Mouse (Mus musculus): ENCODE data around the gene Cyp2d22. TPM values are rescaled to one million over a fixed set of nuclear protein-coding genes. Genes with fewer than 3 reads are reported as not detected.
A peak's percentile ranks its signal among the peaks of the same experiment; 100 is the strongest.

The Cyp2d22 gene
- polyA plus RNA-seq (2014; fragmentation: Nextera tagmentation; extraction: Ambion mirVana) = 5.9 and 10.4 TPM in 2 replicates

DNA sequence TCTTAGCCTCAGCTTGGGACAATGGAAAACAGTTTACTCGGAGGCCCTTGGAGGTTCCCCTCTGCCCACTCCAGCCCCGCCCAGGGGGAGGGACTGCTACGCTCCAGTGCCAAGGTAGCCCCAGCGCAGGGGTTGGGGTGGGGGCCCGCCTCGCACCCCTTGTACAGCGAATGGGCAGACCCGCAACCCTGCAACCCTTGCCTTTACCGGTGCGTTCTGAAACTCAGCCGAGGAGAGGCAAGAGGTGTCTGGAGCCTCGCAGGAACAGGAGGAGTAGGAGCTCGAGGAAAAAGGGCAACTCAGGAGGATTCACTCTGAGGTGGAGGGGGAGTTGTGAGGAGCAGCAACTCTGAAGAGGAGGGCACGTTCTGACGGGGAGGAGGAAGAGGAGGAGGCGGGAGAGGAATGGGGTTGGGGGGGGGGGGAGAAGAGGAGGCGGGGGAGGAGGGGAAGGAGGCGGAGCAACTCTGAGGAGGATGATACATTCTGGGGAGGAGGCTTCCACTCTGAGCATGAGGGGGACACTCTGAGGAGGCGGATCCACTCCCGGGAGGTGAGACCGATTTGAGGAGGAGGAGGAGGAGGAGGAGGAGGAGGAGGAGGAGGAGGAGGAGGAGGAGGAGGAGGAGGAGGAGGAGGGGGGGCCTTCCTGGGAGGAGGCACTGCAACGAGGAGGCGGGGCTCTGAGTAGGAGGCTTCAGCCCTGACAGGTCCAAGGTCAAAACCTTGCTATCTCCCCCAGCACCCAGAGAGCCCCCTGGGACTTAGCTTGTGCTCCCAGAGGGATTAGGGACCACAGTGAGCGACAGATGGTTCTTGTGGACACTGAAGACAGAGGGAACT is at the start of gene Cyp2d22:
Cyp2d22 (minus strand) TSS at position 390 of the 843 bp plus-strand sequence.
- Histone ChIP-seq H3K36me3 (ENCODE audit: control insufficient read depth, insufficient read depth, low read length) (no peaks in the 10 kb centered on the region), H3K4me1 (ENCODE audit: control insufficient read depth, insufficient read depth, low read length) (peaks cover 27% of the 10 kb centered on the region), H3K4me2 (replicated peaks; ENCODE audit: low read depth, low read length) (peak within 1 kb of the TSS; percentile 66), H3K27ac (ENCODE audit: low read length) (peak within 1 kb of the TSS; percentile 81; the same call in 1 of the 2 replicates), H3K4me3 (ENCODE audit: low read depth, low read length) (peak within 1 kb of the TSS; percentile 38), H3K27me3 (ENCODE audit: control insufficient read depth, insufficient read depth, low read length) (no peaks in the 10 kb centered on the region), H3K9me3 (ENCODE audit: control insufficient read depth, low read depth, low read length) (no peaks in the 10 kb centered on the region), H3K9ac (replicated peaks; ENCODE audit: low read depth, low read length) (peak within 1 kb of the TSS; percentile 52; the same call in 1 of the 2 replicates)
- peak; percentile 54 for ATAC-seq (ENCODE audit: insufficient number of reproducible peaks, insufficient read depth, low FRiP score, low read depth)
- WGBS = 3% methylated on average over 18 of the region's 24 CpGs

DNA sequence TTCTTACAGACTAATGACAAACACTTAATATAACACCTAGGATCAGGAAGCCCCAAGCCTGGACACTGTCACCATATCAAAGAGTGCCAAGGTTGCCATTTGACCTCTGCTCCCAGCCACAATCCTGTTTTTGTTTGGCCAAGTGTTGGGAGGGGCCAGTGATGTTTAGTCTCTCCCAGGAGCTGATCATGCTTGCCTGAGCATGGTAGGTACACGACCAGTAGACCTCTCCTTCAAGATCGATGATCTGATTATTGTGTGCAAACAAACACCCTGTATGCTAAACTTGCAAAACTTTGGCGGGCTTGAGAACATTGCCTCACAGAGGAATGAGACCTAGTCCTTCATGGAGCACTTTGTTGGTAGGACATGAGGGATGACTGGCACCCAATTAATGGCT is 43.4 kb upstream of the Cyp2d22 start:
- Histone ChIP-seq H3K27ac (ENCODE audit: low read length) (no peak overlapping the region), H3K4me3 (ENCODE audit: low read depth, low read length) (no peak overlapping the region), H3K27me3 (ENCODE audit: control insufficient read depth, insufficient read depth, low read length) (no peaks in the 10 kb centered on the region), H3K4me2 (replicated peaks; ENCODE audit: low read depth, low read length) (no peak overlapping the region), H3K4me1 (ENCODE audit: control insufficient read depth, insufficient read depth, low read length) (no peaks in the 10 kb centered on the region), H3K36me3 (ENCODE audit: control insufficient read depth, insufficient read depth, low read length) (no peaks in the 10 kb centered on the region), H3K9me3 (ENCODE audit: control insufficient read depth, low read depth, low read length) (no peaks in the 10 kb centered on the region), H3K9ac (replicated peaks; ENCODE audit: low read depth, low read length) (no peak overlapping the region)
- 71% methylated on average over 3 of the region's 3 CpGs for WGBS
- ATAC-seq (ENCODE audit: insufficient number of reproducible peaks, insufficient read depth, low FRiP score, low read depth) = no peak

DNA sequence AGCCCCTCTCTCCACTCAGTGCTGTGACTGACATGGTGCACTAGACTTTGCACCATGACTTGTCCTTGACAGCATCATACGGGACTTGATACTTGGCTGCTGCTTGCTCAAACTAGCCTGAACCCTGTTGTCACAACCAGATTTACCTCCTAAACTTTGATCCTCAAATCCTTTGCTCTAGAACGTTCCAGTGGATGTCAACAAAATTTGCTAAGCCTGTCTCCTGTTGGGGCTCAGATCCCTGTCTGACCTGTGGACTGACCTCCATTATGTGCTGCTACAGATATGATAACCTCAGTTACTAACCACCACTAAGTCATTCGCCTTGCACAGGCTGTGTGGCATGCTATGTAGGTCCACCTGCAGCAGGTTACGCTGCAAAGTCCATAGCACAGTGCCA is 42.9 kb upstream of the Cyp2d22 start:
- no peak overlapping the region for H3K27ac ChIP-seq (ENCODE audit: low read length)
- no peak overlapping the region for H3K9ac ChIP-seq (replicated peaks; ENCODE audit: low read depth, low read length)
- no peak overlapping the region for H3K4me2 ChIP-seq (replicated peaks; ENCODE audit: low read depth, low read length)
- H3K36me3 ChIP-seq (ENCODE audit: control insufficient read depth, insufficient read depth, low read length) = no peaks in the 10 kb centered on the region
- no peak for ATAC-seq (ENCODE audit: insufficient number of reproducible peaks, insufficient read depth, low FRiP score, low read depth)
- H3K4me3 ChIP-seq (ENCODE audit: low read depth, low read length) = no peak overlapping the region
- WGBS = 62% methylated on average over 4 of the region's 4 CpGs
- no peaks in the 10 kb centered on the region for H3K9me3 ChIP-seq (ENCODE audit: control insufficient read depth, low read depth, low read length)
- no peaks in the 10 kb centered on the region for H3K27me3 ChIP-seq (ENCODE audit: control insufficient read depth, insufficient read depth, low read length)
- H3K4me1 ChIP-seq (ENCODE audit: control insufficient read depth, insufficient read depth, low read length) = no peaks in the 10 kb centered on the region

DNA sequence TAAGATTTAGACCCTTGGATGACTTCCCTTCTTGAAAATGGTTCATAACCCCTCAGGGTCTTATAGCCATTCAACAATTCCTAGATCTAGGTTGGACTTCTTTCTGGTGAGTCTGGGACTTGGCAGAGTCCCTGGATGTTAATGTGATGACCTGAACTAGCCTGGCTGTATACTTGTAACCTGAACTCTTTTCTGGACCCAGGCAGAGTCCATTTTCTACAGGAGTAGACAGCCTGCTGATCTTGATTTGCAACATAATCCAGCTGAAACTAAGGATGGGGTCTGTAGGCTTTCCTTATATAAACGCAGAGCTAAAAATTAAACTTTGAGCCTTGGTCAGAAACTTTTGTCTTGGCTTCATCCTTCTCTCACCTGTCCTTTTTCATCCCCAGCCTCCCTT is 38.6 kb upstream of the Cyp2d22 start:
- WGBS = 73% methylated on average over 1 of the region's 1 CpGs

DNA sequence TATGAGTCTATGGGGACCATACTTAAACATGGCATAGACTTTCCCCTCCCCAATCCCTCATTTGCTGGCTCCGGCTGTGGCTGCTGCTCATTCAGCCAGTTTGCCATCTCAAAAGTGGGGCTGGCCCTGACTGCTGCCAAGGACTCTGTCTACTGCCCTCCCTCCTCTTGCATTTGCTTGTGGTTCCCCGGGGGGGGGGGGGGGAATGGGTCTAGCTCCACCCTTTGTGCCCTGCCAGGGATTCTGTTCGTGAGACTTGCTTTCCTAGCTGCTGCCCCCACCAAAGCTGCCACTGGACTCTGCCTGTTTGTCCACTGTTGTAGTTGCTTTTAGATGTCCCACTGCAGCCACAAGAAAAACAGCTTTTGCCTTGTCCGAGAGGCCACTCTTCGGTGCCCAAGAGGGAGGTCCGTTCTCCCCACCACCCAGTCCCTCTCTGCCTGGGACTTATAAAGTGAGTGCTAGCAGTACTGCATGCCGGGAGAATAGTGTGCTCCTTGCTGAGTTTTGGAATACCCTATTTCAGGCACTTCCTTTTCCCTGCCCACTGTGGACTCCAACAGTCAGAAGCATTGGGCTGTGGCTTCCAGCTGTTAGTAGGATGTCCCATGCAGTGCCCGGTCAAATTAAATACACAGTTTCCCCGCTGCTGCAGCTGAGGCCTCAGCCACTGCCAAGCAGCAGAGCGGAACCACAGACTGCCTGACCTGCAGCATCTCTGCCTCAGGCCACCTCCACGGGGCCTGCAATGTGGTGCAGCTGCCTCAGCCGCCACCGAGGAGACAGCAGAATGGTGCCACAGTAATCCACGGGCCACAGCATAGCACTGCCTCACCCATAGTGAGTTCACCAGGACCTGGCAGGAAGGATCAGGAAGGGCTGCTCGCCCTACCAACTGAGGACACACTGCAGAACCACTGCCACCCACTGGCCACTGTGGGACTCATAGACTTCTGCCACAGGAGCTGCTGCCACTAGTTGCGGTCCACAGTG is 37.0 kb upstream of the Cyp2d22 start:
- no peak overlapping the region for H3K9ac ChIP-seq (replicated peaks; ENCODE audit: low read depth, low read length)

More for the DNA sequence above, 38.6 kb upstream of the Cyp2d22 start:
- H3K27me3 ChIP-seq (ENCODE audit: control insufficient read depth, insufficient read depth, low read length) = no peaks in the 10 kb centered on the region
- no peak overlapping the region for H3K4me3 ChIP-seq (ENCODE audit: low read depth, low read length)
- peaks cover 5% of the 10 kb centered on the region; the same call in 1 of the 2 replicates for H3K4me1 ChIP-seq (ENCODE audit: control insufficient read depth, insufficient read depth, low read length)
- H3K4me2 ChIP-seq (replicated peaks; ENCODE audit: low read depth, low read length) = no peak overlapping the region
- H3K9me3 ChIP-seq (ENCODE audit: control insufficient read depth, low read depth, low read length) = no peaks in the 10 kb centered on the region
- ATAC-seq (ENCODE audit: insufficient number of reproducible peaks, insufficient read depth, low FRiP score, low read depth) = no peak
- no peaks in the 10 kb centered on the region for H3K36me3 ChIP-seq (ENCODE audit: control insufficient read depth, insufficient read depth, low read length)
- no peak overlapping the region for H3K27ac ChIP-seq (ENCODE audit: low read length)
- no peak overlapping the region for H3K9ac ChIP-seq (replicated peaks; ENCODE audit: low read depth, low read length)

DNA sequence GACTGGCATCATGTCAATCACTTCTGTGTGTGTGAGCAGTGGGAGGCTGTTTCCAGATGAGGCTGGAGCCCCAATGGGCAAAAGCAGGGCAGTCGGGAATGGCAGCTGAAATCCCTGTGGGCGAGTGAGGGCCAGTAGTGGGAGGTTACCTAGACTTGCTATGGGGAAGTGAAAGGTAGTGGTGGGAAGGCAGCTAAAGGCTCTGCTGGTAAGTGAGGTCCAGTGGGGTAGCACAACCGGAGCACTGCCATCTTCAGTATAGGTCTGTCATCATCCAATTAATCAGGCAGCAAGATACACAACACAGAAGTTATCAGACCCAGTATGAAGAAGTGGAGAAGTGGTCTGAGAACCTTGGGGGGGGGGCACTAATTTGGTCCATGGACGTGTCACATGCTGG is 27.5 kb upstream of the Cyp2d22 start:
- no peak overlapping the region for H3K4me3 ChIP-seq (ENCODE audit: low read depth, low read length)
- no peaks in the 10 kb centered on the region for H3K36me3 ChIP-seq (ENCODE audit: control insufficient read depth, insufficient read depth, low read length)
- no peaks in the 10 kb centered on the region for H3K4me1 ChIP-seq (ENCODE audit: control insufficient read depth, insufficient read depth, low read length)
- H3K27ac ChIP-seq (ENCODE audit: low read length) = no peak overlapping the region
- no peaks in the 10 kb centered on the region for H3K27me3 ChIP-seq (ENCODE audit: control insufficient read depth, insufficient read depth, low read length)
- no peak for ATAC-seq (ENCODE audit: insufficient number of reproducible peaks, insufficient read depth, low FRiP score, low read depth)
- no peaks in the 10 kb centered on the region for H3K9me3 ChIP-seq (ENCODE audit: control insufficient read depth, low read depth, low read length)
- no peak overlapping the region for H3K4me2 ChIP-seq (replicated peaks; ENCODE audit: low read depth, low read length)
- H3K9ac ChIP-seq (replicated peaks; ENCODE audit: low read depth, low read length) = no peak overlapping the region
- WGBS = 72% methylated on average over 4 of the region's 4 CpGs

More for the DNA sequence above, 37.0 kb upstream of the Cyp2d22 start:
- Histone ChIP-seq H3K36me3 (ENCODE audit: control insufficient read depth, insufficient read depth, low read length) (no peaks in the 10 kb centered on the region), H3K27me3 (ENCODE audit: control insufficient read depth, insufficient read depth, low read length) (no peaks in the 10 kb centered on the region), H3K9me3 (ENCODE audit: control insufficient read depth, low read depth, low read length) (no peaks in the 10 kb centered on the region), H3K4me2 (replicated peaks; ENCODE audit: low read depth, low read length) (0 out of 2 replicates have a peak overlapping the region, but pooled peaks have one; percentile 14), H3K4me3 (ENCODE audit: low read depth, low read length) (no peak overlapping the region), H3K27ac (ENCODE audit: low read length) (no peak overlapping the region), H3K4me1 (ENCODE audit: control insufficient read depth, insufficient read depth, low read length) (peaks cover 5% of the 10 kb centered on the region; the same call in 1 of the 2 replicates)
- 31% methylated on average over 16 of the region's 16 CpGs for WGBS
- ATAC-seq (ENCODE audit: insufficient number of reproducible peaks, insufficient read depth, low FRiP score, low read depth) = peak; percentile 69; the same call in 1 of the 2 replicates

DNA sequence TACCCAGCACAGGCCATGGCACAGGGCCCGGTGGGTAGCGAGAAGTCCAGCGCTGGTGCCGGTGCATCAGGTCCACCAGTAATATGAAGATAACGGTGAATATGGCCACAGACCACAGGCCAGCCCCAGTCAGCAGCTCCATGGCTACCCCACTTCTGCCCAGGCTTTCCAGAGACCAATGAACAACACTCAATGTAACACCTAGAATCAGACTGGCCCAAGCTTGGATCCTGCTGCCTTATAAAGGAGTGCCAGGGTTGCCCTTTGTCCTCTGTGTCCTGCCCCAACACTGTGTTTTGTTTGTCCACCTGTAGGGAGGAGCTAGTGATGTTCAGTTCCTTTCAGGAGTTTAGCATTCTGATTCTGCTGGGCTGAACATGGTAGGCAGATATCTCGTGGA is 26.9 kb upstream of the Cyp2d22 start, which contains the start of gene Cyp2d10:
Cyp2d10 (minus strand) TSS at position 215 of the 400 bp plus-strand sequence.
- Histone ChIP-seq H3K4me2 (replicated peaks; ENCODE audit: low read depth, low read length) (no peak within 1 kb of the TSS), H3K27ac (ENCODE audit: low read length) (no peak within 1 kb of the TSS), H3K9ac (replicated peaks; ENCODE audit: low read depth, low read length) (no peak within 1 kb of the TSS), H3K4me3 (ENCODE audit: low read depth, low read length) (no peak within 1 kb of the TSS), H3K4me1 (ENCODE audit: control insufficient read depth, insufficient read depth, low read length) (no peaks in the 10 kb centered on the region), H3K9me3 (ENCODE audit: control insufficient read depth, low read depth, low read length) (no peaks in the 10 kb centered on the region), H3K36me3 (ENCODE audit: control insufficient read depth, insufficient read depth, low read length) (no peaks in the 10 kb centered on the region), H3K27me3 (ENCODE audit: control insufficient read depth, insufficient read depth, low read length) (no peaks in the 10 kb centered on the region)
- ATAC-seq (ENCODE audit: insufficient number of reproducible peaks, insufficient read depth, low FRiP score, low read depth) = no peak
- 92% methylated on average over 6 of the region's 6 CpGs for WGBS

DNA sequence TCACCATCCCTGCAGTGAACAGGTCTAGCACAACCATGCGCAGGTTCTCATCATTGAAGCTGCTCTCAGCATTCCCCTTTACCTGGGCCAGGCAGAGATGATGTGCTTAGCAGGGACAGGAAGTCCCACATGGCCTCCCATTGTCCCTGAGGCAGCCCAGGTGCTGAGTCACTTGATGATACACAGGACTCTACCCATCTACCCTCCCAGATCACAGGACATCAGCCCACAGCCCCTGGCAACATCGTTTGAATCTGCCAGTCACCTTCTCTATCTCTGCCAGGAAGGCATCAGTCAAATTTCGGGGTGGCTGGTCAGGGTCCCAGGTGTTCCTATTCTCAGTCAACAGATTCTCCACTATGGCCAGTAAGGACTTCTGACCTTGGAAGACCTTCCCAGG is 24.1 kb upstream of the Cyp2d22 start:
- no peak overlapping the region for H3K4me3 ChIP-seq (ENCODE audit: low read depth, low read length)
- H3K9me3 ChIP-seq (ENCODE audit: control insufficient read depth, low read depth, low read length) = no peaks in the 10 kb centered on the region
- H3K4me2 ChIP-seq (replicated peaks; ENCODE audit: low read depth, low read length) = no peak overlapping the region
- no peaks in the 10 kb centered on the region for H3K4me1 ChIP-seq (ENCODE audit: control insufficient read depth, insufficient read depth, low read length)
- no peak overlapping the region for H3K27ac ChIP-seq (ENCODE audit: low read length)
- no peak for ATAC-seq (ENCODE audit: insufficient number of reproducible peaks, insufficient read depth, low FRiP score, low read depth)
- WGBS = 90% methylated on average over 3 of the region's 3 CpGs
- no peak overlapping the region for H3K9ac ChIP-seq (replicated peaks; ENCODE audit: low read depth, low read length)
- H3K36me3 ChIP-seq (ENCODE audit: control insufficient read depth, insufficient read depth, low read length) = no peaks in the 10 kb centered on the region
- no peaks in the 10 kb centered on the region for H3K27me3 ChIP-seq (ENCODE audit: control insufficient read depth, insufficient read depth, low read length)

All from stomach, embryonic 14.5 days (tissue).